Mouse (Mus musculus) T-cell, adult 2 months (primary cell): ENCODE measurements at regions not wholly inside any gene's neighbourhood (a gene's known extent, or its start where the extent isn't known, plus 50 kb on each side); places are given as distances from the start of the nearest gene placed in this dataset.

Experiments
- DNase-seq: peaks from one replicate; pipeline ENCODE4 v3.0.0; 2022; ENCODE audit warnings: low spot score

- no peak for DNase-seq
These were observed 93.7 kb upstream of the Gm47985 start for GRCm38 (mm10) chr1:151088535-151089125.

DNA sequence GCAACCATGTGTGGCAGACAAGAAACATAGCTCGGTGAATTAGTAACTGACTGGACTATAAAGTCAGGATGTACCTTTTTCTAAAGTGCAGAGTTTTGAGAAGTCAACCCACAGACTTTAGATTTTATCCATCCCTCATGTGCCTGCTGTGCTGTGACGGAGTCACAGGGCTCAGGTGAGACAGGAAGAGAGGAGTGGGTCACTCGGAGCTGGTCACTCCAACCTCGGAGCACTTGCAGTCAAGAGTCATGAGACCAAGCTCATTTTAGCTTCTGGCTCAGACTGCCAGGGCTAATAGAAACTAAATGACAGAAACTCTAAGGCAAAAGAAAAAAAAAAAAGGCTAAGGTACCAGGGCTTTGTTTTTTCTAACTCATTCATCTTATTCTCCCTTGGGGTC is 90.3 kb upstream of the Gm47985 start:
- no peak for DNase-seq

DNA sequence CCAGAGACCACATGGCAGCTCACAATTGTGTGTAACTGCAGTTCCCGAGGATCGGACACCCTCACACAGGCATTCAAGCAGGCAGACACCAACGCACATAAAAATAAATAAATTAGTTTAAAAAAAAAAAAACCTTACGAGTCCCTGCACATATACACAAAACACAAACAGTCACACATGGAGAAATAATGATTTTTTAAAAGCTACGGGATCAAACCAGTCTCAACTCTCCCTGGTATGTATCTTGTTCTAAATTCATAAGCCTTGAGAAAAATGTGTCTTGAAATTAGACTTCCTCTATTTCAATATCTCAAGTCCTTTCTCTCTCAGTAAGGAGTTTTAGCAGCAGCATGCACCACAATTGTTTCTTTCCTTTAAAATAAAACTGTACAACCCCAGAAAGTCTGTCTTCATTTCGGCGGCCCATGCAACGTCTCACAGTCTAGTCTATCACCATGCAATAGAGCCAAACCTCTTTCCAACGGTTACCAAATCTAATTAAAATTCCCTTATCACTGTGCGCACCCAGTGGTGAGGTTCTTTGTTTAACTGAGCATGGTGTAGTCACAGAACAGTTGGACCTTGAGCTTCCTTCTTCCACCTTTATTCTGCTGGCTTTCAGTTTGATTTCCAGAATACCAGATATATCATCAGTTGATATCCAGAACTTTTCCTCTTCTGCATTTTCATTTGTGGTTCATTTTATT is 86.8 kb upstream of the Gm47985 start:
- no peak for DNase-seq

GRCm38 (mm10) chr1:151096079-151096478 is 86.3 kb upstream of the Gm47985 start:
- DNase-seq, result peak; percentile 71

DNA sequence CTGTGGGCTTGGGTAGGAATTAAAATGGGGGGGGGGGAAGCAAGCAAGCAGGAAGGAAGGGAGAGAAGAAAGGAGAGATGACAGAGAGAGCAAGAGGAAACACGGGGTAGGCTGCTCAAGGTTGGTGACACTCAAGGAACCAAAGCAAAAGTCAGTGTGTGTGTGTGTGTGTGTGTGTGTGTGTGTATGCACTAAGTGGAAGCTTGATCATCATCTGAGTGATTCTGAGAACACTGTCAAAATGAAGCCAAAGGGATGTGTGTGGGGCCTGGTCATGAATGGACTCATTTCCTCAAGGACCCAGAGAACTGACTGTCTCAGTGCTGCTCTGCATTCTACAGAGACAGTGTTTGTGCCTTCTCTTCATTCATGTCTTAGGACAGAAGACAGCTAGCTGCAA is 84.8 kb upstream of the Gm47985 start:
- peak; percentile 50 for DNase-seq

DNA sequence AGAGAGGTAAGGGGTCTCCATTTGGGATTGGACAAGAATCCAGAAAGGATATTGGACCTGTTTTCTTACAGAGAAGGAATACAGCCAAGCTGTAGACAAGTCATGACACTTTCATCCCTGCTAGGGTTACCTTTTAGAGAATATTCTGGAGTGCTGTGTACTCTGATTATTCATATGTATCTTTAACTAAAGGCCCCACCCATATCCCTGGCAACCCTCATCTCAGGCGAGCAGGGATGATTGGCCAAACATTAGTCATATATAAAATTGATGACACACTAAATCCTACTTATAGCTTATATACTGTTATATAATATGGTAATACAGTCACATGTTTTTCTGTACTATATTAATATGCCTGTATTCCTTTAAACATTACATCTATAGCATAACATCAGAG is 83.6 kb upstream of the Gm47985 start:
- DNase-seq, result no peak

DNA sequence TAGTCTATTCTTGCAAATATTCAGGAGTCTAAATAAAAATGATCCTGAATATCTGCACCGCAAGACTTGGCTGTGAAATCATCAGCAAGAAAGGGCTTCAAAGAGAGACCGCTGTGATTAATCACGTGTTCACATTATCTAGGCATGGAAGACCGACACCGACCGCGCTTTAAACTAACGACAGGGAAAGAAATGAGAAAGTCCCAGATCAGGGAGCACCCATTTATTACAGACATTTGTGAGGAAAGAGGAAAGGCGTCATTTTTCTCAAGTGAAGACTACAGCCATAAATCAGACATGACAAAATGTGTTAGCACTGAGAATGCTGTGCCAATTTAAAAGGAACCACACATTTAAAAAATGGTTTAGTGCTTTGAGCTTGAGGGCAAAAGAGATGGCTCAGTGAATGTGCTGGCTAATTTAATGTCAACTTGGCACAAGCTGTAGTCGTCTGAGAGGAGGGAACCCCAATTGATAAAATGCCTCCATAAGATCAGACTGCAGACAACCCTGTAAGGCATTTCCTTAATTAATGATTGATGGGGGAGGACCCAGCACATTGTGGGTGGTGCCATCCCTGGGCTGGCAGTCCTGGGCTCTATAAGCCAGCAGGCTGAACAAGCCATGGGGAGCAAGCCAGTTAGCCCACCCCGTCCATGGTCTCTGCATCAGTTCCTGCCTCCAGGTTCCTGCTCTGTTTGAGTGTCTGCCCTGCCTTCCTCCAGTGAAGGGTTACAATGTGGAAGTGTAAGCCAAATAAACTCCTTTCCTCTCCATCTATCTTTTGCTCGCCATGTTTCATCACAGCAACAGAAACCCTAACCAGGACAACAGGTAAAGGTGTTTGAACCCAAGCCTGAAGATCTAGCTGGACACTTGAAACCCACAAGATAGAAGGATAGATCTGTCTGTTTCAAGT is 81.5 kb upstream of the Gm47985 start:
- DNase-seq, result no peak

- no peak for DNase-seq
These were observed 80.8 kb upstream of the Gm47985 start for GRCm38 (mm10) chr1:151101516-151101915.

- no peak for DNase-seq
These were observed 80.3 kb upstream of the Gm47985 start for GRCm38 (mm10) chr1:151102061-151102460.

GRCm38 (mm10) chr1:151102646-151103391 is 79.5 kb upstream of the Gm47985 start:
- no peak for DNase-seq

DNA sequence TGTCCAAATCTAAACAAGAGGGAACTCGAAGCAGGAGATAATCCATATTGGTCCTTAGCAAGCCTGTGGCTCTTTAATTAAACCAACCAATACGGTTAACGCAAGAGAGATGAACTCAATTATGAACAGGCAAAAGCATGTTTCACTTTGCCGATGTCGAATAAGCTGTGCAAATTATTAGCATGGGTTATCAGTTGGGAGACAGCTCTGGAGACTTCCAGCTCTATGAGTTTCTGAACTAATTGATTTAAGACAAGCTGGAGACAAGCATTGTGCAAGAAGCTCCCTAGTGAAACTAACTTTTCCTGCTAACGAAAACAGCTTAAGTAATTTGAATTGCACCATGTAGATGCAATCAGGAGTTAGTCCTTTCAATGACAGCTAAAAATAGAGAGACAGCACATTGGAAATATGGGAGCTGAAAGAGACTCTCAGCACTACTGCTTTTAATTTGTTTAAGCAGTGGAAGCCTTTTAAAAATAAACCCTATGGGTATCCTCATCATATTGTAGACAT is 78.8 kb upstream of the Gm47985 start:
- DNase-seq, result no peak

GRCm38 (mm10) chr1:151104346-151104745 is 78.0 kb upstream of the Gm47985 start:
- DNase-seq, result no peak

GRCm38 (mm10) chr1:151104806-151105205 is 77.5 kb upstream of the Gm47985 start:
- DNase-seq, result no peak

DNA sequence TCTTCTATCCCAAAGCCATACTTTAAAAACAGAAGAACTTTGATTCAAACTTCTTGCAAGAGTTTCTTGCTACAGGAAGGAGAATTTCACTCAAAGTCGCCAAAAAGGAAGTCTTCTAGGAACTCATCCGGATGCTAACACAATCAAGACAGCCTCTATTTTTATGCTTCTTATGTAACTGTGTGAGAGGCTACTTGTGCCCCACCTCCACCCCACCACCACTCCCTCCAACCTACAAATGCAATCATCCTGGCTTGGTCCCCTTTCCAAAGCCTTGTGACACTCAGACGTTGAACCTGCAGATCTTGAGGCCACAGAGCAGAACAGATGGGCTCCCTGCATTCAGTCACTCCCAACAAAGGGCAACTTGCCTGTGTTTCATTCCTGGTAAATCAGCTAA is 77.1 kb upstream of the Gm47985 start:
- no peak for DNase-seq

DNA sequence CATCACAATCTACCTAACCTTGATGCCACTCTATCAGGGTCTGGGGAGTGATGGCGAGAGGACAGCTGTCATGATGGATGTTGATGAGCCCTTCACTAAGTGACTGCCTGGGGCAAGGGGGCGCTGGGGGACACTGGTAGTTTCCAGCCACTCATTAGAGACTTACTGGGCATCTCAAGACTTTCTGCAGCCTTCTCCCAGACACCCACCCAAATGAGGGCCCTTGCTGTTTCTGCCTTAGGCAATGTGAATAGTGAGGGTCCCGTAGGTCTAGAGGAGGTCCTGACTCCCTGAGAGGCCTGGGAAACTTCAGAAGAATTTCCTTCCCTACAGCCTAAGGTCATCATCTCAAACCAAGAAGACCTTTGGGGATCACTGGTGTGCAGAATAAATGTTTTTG is 74.9 kb upstream of the Gm47985 start:
- no peak for DNase-seq

- DNase-seq, result no peak
These were observed 73.0 kb upstream of the Gm47985 start for GRCm38 (mm10) chr1:151109333-151109732.

- DNase-seq, result no peak
These were observed 71.9 kb upstream of the Gm47985 start for GRCm38 (mm10) chr1:151110412-151110811.

- no peak for DNase-seq
These were observed 70.7 kb upstream of the Gm47985 start for GRCm38 (mm10) chr1:151111683-151112082.

GRCm38 (mm10) chr1:151112390-151112789 is 69.9 kb upstream of the Gm47985 start:
- no peak for DNase-seq

DNA sequence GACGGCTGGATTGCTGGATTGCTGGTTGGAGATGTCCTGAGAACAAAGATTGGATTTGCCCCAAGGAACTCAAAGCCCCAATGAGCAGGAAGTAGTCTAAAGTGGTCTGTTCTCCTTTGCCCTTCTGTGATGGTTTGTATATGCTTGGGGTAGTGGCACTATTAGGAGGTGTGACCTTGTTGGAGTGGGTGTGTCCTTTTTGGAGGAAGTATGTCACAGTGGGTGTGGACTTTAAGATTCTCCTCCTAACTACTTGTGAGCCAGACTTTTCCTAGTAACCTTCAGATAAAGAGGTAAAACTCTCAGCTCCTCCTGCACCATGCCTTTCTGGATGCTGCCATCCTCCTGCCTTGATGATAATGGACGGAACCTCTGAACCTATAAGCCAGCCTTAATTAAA is 69.1 kb upstream of the Gm47985 start:
- no peak for DNase-seq

DNA sequence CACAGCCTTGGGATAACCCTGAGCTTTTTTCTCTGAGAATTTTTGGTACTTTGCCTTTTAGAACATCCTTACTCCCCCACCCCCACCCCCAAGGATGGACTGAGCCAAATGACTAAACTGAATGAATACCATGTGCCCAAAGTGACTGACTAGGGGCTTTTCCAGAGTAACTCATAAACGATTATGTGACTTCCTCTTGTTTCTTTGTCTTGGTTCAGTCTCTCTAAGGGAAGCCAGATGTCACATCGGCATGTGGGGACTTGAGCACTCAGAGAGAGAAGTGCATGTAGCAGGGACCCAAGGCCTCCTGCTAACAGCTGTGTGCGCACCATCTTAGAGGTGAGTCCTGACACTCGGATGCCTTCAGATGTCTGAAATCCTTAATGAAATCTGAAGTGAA is 63.8 kb upstream of the Gm47985 start:
- DNase-seq, result no peak

- DNase-seq, result no peak
These were observed 63.4 kb upstream of the Gm47985 start for GRCm38 (mm10) chr1:151118982-151119381.
